In the genomic region with DNA sequence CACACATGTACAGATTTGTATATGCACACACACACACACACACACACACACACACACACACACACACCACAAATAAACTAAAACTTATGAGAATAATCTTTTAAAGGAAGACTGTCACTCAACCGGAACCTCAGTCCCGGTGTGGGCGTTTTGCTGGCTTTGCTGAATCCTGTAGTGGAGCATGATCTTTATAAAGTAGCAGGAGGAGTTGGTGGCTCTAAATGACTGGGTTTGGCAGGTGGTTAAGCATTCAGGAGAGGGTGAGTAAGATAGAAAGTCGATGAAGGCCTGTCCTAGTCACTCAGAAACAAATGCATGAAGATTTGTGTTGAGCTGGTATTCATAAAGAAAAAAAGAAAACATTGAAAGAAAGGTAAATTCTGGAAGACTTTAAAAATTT, we compare ENCODE assay signal across 23 mouse cellular contexts.
"Had no signal": no experiment of that assay in that cellular context is flagged by ENCODE, and none has a peak within 500 bp of the region (broad histone marks: within the 10 kb centered on the region; RNA-seq: fewer than 3 reads in every experiment).

No protein-coding gene starts in this region.

- DNase-seq: gastrocnemius, postnatal 14 days; gastrocnemius, postnatal 36 days; heart, adult 2 months; heart, postnatal 14 days; heart, postnatal 36 days; kidney, adult 18-20 months; kidney, adult 8-10 months; kidney, postnatal 10 days; kidney, postnatal 25 days; kidney, postnatal 4 days; liver; liver, embryonic 13.5 days had no signal

- H3K27me3 ChIP-seq: heart, embryonic 13.5 days; heart, embryonic 15.5 days; hindbrain, embryonic 13.5 days; hindbrain, embryonic 15.5 days; limb, embryonic 12.5 days; liver, embryonic 13.5 days had no signal

- H3K4me3 ChIP-seq: heart, adult 2 months; heart, embryonic 13.5 days; heart, embryonic 15.5 days; hindbrain, embryonic 13.5 days; hindbrain, embryonic 15.5 days; layer of hippocampus, adult 2 months; limb, embryonic 10.5 days; limb, embryonic 12.5 days; liver, embryonic 13.5 days had no signal

- H3K9ac ChIP-seq: heart, embryonic 13.5 days; heart, embryonic 15.5 days; hindbrain, embryonic 13.5 days; hindbrain, embryonic 15.5 days; limb, embryonic 12.5 days; liver, embryonic 13.5 days had no signal

- H3K9me3 ChIP-seq: heart, embryonic 13.5 days; heart, embryonic 15.5 days; hindbrain, embryonic 13.5 days; hindbrain, embryonic 15.5 days; limb, embryonic 10.5 days; limb, embryonic 12.5 days; liver, embryonic 13.5 days had no signal

- H3K36me3 ChIP-seq: heart, embryonic 13.5 days; heart, embryonic 15.5 days; hindbrain, embryonic 13.5 days; hindbrain, embryonic 15.5 days; limb, embryonic 10.5 days; limb, embryonic 12.5 days; liver, embryonic 13.5 days had no signal

- ATAC-seq: hindbrain, postnatal 0 days; intestine, postnatal 0 days had no signal

- H3K4me2 ChIP-seq: heart, embryonic 11.5 days; heart, embryonic 13.5 days; heart, embryonic 15.5 days; hindbrain, embryonic 13.5 days; hindbrain, embryonic 15.5 days; limb, embryonic 12.5 days; liver, embryonic 11.5 days; liver, embryonic 13.5 days had no signal

- H3K27ac ChIP-seq: heart, adult 2 months; heart, embryonic 13.5 days; heart, embryonic 15.5 days; hindbrain, embryonic 13.5 days; hindbrain, embryonic 15.5 days; hindbrain, postnatal 0 days; limb, embryonic 10.5 days; limb, embryonic 12.5 days; liver, embryonic 13.5 days had no signal

- H3K4me1 ChIP-seq: heart, embryonic 15.5 days; hindbrain, embryonic 13.5 days; hindbrain, embryonic 15.5 days; limb, embryonic 10.5 days; limb, embryonic 12.5 days; liver, embryonic 13.5 days had no signal
